Mouse (Mus musculus) olfactory bulb, adult 2 months (tissue): ENCODE measurements around the gene Map7d2. TPM values are rescaled to one million over a fixed set of nuclear protein-coding genes. Genes with fewer than 3 reads are reported as not detected.
"Not testable (repeated sequence)": the region's sequence is repeated elsewhere in the genome, so short reads cannot be mapped to it uniquely, and the experiment has no call there.

ENCODE experiments used
- H3K27ac ChIP-seq: fragments of 200-500 bp; 2 replicates; pipeline ENCODE4 v1.5.1; 2012; ENCODE audit warnings: low read depth, low read length; ENCODE audit not compliant: insufficient read depth
- H3K4me1 ChIP-seq: fragments of 200-500 bp; 2 replicates; pipeline ENCODE4 v1.6.1; 2012; ENCODE audit warnings: low read length; ENCODE audit not compliant: control insufficient read depth, insufficient read depth
- H3K4me3 ChIP-seq: fragments of 200-500 bp; 2 replicates; pipeline ENCODE4 v1.5.1; 2012; ENCODE audit warnings: mild to moderate bottlenecking, low read depth, low read length, moderate library complexity; ENCODE audit not compliant: insufficient read depth
- CTCF ChIP-seq: fragments of 200-500 bp; IDR thresholded peaks from 2 replicates; pipeline ENCODE4 v1.5.1; 2012; ENCODE audit warnings: low read depth, mild to moderate bottlenecking, low read length, moderate library complexity; ENCODE audit not compliant: insufficient read depth
- POLR2A ChIP-seq: fragments of 200-500 bp; IDR thresholded peaks from 2 replicates; pipeline ENCODE4 v1.6.1; 2012; ENCODE audit warnings: mild to moderate bottlenecking, low read depth, low read length, moderate library complexity; ENCODE audit not compliant: insufficient read depth
- WGBS: fragments of 180-500 bp; shearing (Covaris S2); methylation state at CpG from one replicate; pipeline ENCODE4 v1.1.7; 2018; 5-methylcytosine and 5-hydroxymethylcytosine counted together
- polyA plus RNA-seq: library from polyadenylated mRNA; stranded (reverse); fragments of >200 nt; gene quantifications from 2 replicates; pipeline ENCODE4 v1.2.4, GENCODE M21; 2012; ENCODE audit warnings: low replicate concordance; ENCODE audit not compliant: missing spikeins, insufficient read depth, insufficient read length

Map7d2 gene
- polyA plus RNA-seq, 1 experiment: 236 TPM

- H3K27ac ChIP-seq: no peak overlapping the region
- WGBS: 17% methylated on average over 61 of the region's 65 CpGs
- H3K4me3 ChIP-seq: peak overlapping the region; percentile 55
- TF ChIP-seq POLR2A (no peak), CTCF (no peak)
- no peaks in the 10 kb centered on the region for H3K4me1 ChIP-seq
Measured at GRCm38 (mm10) chrX:159414829-159415673, 679 bp downstream of the Map7d2 start.

- not testable (repeated sequence) for H3K4me1 ChIP-seq, H3K27ac ChIP-seq, H3K4me3 ChIP-seq
- 97% methylated on average over 3 of the region's 3 CpGs for WGBS
Measured at GRCm38 (mm10) chrX:159430507-159430906, 16.1 kb downstream of the Map7d2 start.

GRCm38 (mm10) chrX:159442128-159442527 lies 27.8 kb downstream of the Map7d2 start:
- 49% methylated on average over 3 of the region's 3 CpGs for WGBS
- H3K4me3 ChIP-seq: no peak overlapping the region
- H3K4me1 ChIP-seq: no peaks in the 10 kb centered on the region; the same call in 1 of the 2 replicates
- TF ChIP-seq CTCF (no peak), POLR2A (no peak)
- no peak overlapping the region for H3K27ac ChIP-seq

- 90% methylated on average over 1 of the region's 1 CpGs for WGBS
- TF ChIP-seq CTCF: no peak
- TF ChIP-seq POLR2A: no peak
Measured at GRCm38 (mm10) chrX:159447133-159447532, 32.8 kb downstream of the Map7d2 start.

GRCm38 (mm10) chrX:159459006-159459654 lies 44.8 kb downstream of the Map7d2 start:
- WGBS: 55% methylated on average over 7 of the region's 7 CpGs
- TF ChIP-seq CTCF (no peak), POLR2A (no peak)
- Histone ChIP-seq H3K27ac (no peak overlapping the region), H3K4me1 (peaks cover 4% of the 10 kb centered on the region; the same call in 1 of the 2 replicates), H3K4me3 (peak overlapping the region; percentile 18; the same call in 1 of the 2 replicates)

More at GRCm38 (mm10) chrX:159447133-159447532, 32.8 kb downstream of the Map7d2 start:
- H3K27ac ChIP-seq: no peak overlapping the region
- no peak overlapping the region for H3K4me3 ChIP-seq
- no peaks in the 10 kb centered on the region; the same call in 1 of the 2 replicates for H3K4me1 ChIP-seq

- TF ChIP-seq POLR2A (no peak), CTCF (no peak)
- H3K27ac ChIP-seq: no peak overlapping the region
- no peaks in the 10 kb centered on the region for H3K4me1 ChIP-seq
- WGBS: 86% methylated on average over 1 of the region's 1 CpGs
- no peak overlapping the region for H3K4me3 ChIP-seq
Measured at GRCm38 (mm10) chrX:159474799-159475198, 60.4 kb downstream of the Map7d2 start.

- H3K27ac ChIP-seq, H3K4me1 ChIP-seq, H3K4me3 ChIP-seq: not testable (repeated sequence)
- WGBS: 89% methylated on average over 4 of the region's 4 CpGs
Measured at GRCm38 (mm10) chrX:159478243-159478940, 64.0 kb downstream of the Map7d2 start.

GRCm38 (mm10) chrX:159484247-159484646 lies 69.9 kb downstream of the Map7d2 start:
- no peak for TF ChIP-seq POLR2A
- no peak for TF ChIP-seq CTCF
- 62% methylated on average over 1 of the region's 1 CpGs for WGBS

GRCm38 (mm10) chrX:159503181-159503580 lies 88.8 kb downstream of the Map7d2 start:
- Histone ChIP-seq H3K4me1 (no peaks in the 10 kb centered on the region), H3K27ac (no peak overlapping the region), H3K4me3 (no peak overlapping the region)
- no peak for TF ChIP-seq CTCF
- TF ChIP-seq POLR2A: no peak
- 58% methylated on average over 2 of the region's 2 CpGs for WGBS

More at GRCm38 (mm10) chrX:159484247-159484646, 69.9 kb downstream of the Map7d2 start:
- no peak overlapping the region for H3K4me3 ChIP-seq
- no peaks in the 10 kb centered on the region for H3K4me1 ChIP-seq
- no peak overlapping the region for H3K27ac ChIP-seq
